8 mouse cellular contexts compared by ENCODE assay signal in genomic region chr4:48680648-48681343, GRCm38 (mm10). TPM values are rescaled to one million over a fixed set of nuclear protein-coding genes. Genes with fewer than 3 reads are reported as not detected.
DNase-seq lines count a peak whose midpoint lies in the region; ATAC-seq lines count a peak whose summit lies in the region.

No protein-coding gene starts in this region.

- H3K4me2 ChIP-seq in forebrain, embryonic 14.5 days (ENCODE audit: low read length) = no peak overlapping the region
- no peak overlapping the region for H3K4me2 ChIP-seq in midbrain, embryonic 15.5 days

- H3K4me3 ChIP-seq in forebrain, embryonic 14.5 days (ENCODE audit: low read depth, low read length) = no peak overlapping the region
- no peak overlapping the region for H3K4me3 ChIP-seq in midbrain, embryonic 15.5 days

- H3K9me3 ChIP-seq in forebrain, embryonic 14.5 days (replicated peaks; ENCODE audit: control insufficient read depth, low read length) = no peaks in the 10 kb centered on the region
- H3K9me3 ChIP-seq in midbrain, embryonic 15.5 days = no peaks in the 10 kb centered on the region

- peak; percentile 54 for ATAC-seq in forebrain, embryonic 14.5 days
- peak; percentile 55 for ATAC-seq in midbrain, embryonic 15.5 days (replicated peaks)

- H3K4me1 ChIP-seq in forebrain, embryonic 14.5 days (ENCODE audit: control insufficient read depth, insufficient read depth, low read length) = no peaks in the 10 kb centered on the region
- H3K4me1 ChIP-seq in midbrain, embryonic 15.5 days = peaks cover 6% of the 10 kb centered on the region; the same call in 1 of the 2 replicates

- no peak overlapping the region for H3K27ac ChIP-seq in forebrain, embryonic 14.5 days (ENCODE audit: low read depth, low read length)
- H3K27ac ChIP-seq in midbrain, embryonic 15.5 days = no peak overlapping the region

- peak; percentile 32 to 42 for DNase-seq in cerebellum, adult 18-20 months
- DNase-seq in cerebellum, adult 11-12 months = no peak
- DNase-seq in thymus, postnatal 0 days (ENCODE audit: low spot score) = peak; percentile 50
- DNase-seq in thymus, postnatal 4 days = no peak
- peak; percentile 90 for DNase-seq in forebrain, embryonic 14.5 days (ENCODE audit: low spot score)
- peak; percentile 73 for DNase-seq in kidney, postnatal 14 days
- DNase-seq in urinary bladder, adult 2 months (ENCODE audit: low spot score) = no peak

- 42% methylated on average over 10 of the region's 11 CpGs for WGBS in forebrain, embryonic 14.5 days
- 44% methylated on average over 10 of the region's 11 CpGs for whole genome bisulfite sequencing in midbrain, embryonic 15.5 days

- no peaks in the 10 kb centered on the region for H3K27me3 ChIP-seq in forebrain, embryonic 14.5 days (replicated peaks; ENCODE audit: control insufficient read depth, insufficient read depth, low read length)
- no peaks in the 10 kb centered on the region for H3K27me3 ChIP-seq in midbrain, embryonic 15.5 days (replicated peaks)

- H3K36me3 ChIP-seq in forebrain, embryonic 14.5 days (ENCODE audit: control insufficient read depth, insufficient read depth, low read length) = peaks cover 8% of the 10 kb centered on the region; the same call in 1 of the 2 replicates
- H3K36me3 ChIP-seq in midbrain, embryonic 15.5 days (replicated peaks) = no peaks in the 10 kb centered on the region

- H3K9ac ChIP-seq in forebrain, embryonic 14.5 days (ENCODE audit: low read length) = no peak overlapping the region
- H3K9ac ChIP-seq in midbrain, embryonic 15.5 days = no peak overlapping the region

RNA-seq across cellular contexts. Expression of gene Cavin4, which starts 17.5 kb away (rescaled TPM):
- polyA plus RNA-seq in thymus, postnatal 0 days (2015; fragmentation: Nextera tagmentation; extraction: Ambion mirVana) = 0.25 and 0.37 TPM in 2 replicates
- polyA plus RNA-seq in forebrain, embryonic 14.5 days (2014; fragmentation: Nextera tagmentation; extraction: Ambion mirVana) = 1.1 and 1.5 TPM in 2 replicates
- polyA plus RNA-seq in midbrain, embryonic 15.5 days (2015; fragmentation: Nextera tagmentation; extraction: Ambion mirVana) = 1.6 and 1.9 TPM in 2 replicates
- polyA plus RNA-seq in urinary bladder, adult 2 months (2012; rRNA removed) = 0.29 and 0.32 TPM in 2 replicates

Comparison
In these comparisons a context has a peak if more than half of its experiments do, and no peak if none do; other contexts are left out.
1. DNase-seq: peak in cerebellum, adult 18-20 months (2 of 2), thymus, postnatal 0 days (single experiment), forebrain, embryonic 14.5 days (single experiment) and kidney, postnatal 14 days (single experiment); none in cerebellum, adult 11-12 months (single experiment), thymus, postnatal 4 days (single experiment) and urinary bladder, adult 2 months (single experiment).